Mouse (Mus musculus) heart, postnatal 0 days (tissue): Measurements from ENCODE around the gene Fads2.

Experiments
- CTCF ChIP-seq: IDR thresholded peaks from 2 replicates; pipeline ENCODE4 v1.5.1; 2016; ENCODE audit warnings: antibody characterized with exemption, control low read depth, low read depth
- EP300 ChIP-seq: IDR thresholded peaks from 2 replicates; pipeline ENCODE4 v1.6.1; 2016; ENCODE audit warnings: antibody characterized with exemption, low read depth

DNA sequence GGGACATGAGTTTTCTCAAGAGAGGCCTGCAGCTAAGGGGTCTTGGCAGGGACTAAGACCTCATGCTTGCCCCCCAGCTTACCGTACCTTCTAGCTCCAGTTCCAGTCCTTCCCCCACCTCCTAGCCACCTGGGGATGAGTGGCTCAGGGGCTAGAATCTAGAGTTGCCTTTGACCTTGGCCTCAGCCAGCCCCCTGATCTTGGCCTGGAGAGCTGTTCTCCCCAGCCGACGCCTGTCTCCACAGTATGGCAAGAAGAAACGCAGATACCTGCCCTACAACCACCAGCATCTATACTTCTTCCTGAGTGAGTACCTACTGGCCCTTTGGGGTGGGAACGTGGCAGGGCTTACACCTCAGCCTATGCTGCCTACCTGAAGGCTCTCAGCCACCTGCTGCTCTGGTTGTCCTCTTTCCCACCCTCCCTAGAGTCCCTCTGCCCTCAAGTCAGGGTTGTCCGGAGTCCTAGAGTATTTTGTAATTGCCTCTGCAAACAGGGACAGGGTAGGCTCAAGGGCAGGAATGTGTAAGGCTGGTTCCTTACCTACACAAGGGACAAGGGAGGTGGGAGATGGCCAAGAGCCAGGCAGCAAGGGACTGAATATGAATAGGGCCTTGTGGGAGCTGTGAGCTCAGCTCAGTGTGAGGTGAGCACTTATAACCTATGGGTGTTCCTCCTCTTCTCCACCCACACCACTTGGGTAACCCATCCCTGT lies 47.0 kb downstream of the Fads2 start:
- no peak for TF ChIP-seq CTCF
- TF ChIP-seq EP300, result no peak
